Mouse (Mus musculus) hindbrain, embryonic 11.5 days (tissue): ENCODE measurements around the gene BC025446. TPM values are rescaled to one million over a fixed set of nuclear protein-coding genes. Genes with fewer than 3 reads are reported as not detected.

Experiments used
- ATAC-seq: fragments of 200-750 bp; cut with Nextera tagmentation; 2 replicates; pipeline ENCODE4 v1.8.0; 2017; ENCODE audit warnings: mild to moderate bottlenecking, moderate TSS enrichment, moderate library complexity; ENCODE audit not compliant: low FRiP score
- DNase-seq: peaks from one replicate; pipeline ENCODE4 v3.0.0-alpha.2; 2015; ENCODE audit warnings: low spot score
- H3K27ac ChIP-seq: fragments of 300-500 bp; sonication (generic); 2 replicates; pipeline ENCODE4 v1.5.1; 2014; ENCODE audit warnings: mild to moderate bottlenecking, low read depth, low read length
- H3K27me3 ChIP-seq: fragments of 300-500 bp; sonication (generic); 2 replicates; pipeline ENCODE4 v1.6.1; 2014; ENCODE audit warnings: mild to moderate bottlenecking, low read length, moderate library complexity, mixed read lengths; ENCODE audit not compliant: control insufficient read depth, insufficient read depth
- H3K36me3 ChIP-seq: fragments of 300-500 bp; sonication (generic); 2 replicates; pipeline ENCODE4 v1.6.1; 2014; ENCODE audit warnings: mild to moderate bottlenecking, low read length, moderate library complexity, mixed read lengths; ENCODE audit not compliant: control insufficient read depth, insufficient read depth
- H3K4me1 ChIP-seq: fragments of 300-500 bp; sonication (generic); replicated peaks from 2 replicates; pipeline ENCODE4 v1.6.1; 2014; ENCODE audit warnings: low read length, mixed read lengths; ENCODE audit not compliant: control insufficient read depth, insufficient read depth
- H3K4me2 ChIP-seq: fragments of 300-500 bp; sonication (generic); replicated peaks from 2 replicates; pipeline ENCODE4 v1.6.1; 2014; ENCODE audit warnings: mild to moderate bottlenecking, low read depth, low read length
- H3K4me3 ChIP-seq: fragments of 300-500 bp; sonication (generic); 2 replicates; pipeline ENCODE4 v1.5.1; 2014; ENCODE audit warnings: low read depth, low read length
- H3K9ac ChIP-seq: fragments of 300-500 bp; sonication (generic); 2 replicates; pipeline ENCODE4 v1.6.1; 2014; ENCODE audit warnings: low read depth, low read length
- H3K9me3 ChIP-seq: fragments of 300-500 bp; sonication (generic); 2 replicates; pipeline ENCODE4 v1.6.1; 2016; ENCODE audit warnings: low read length; ENCODE audit not compliant: control insufficient read depth
- WGBS: fragments of 180-500 bp; shearing (Covaris S2); extraction: QIAGEN DNeasy Blood & Tissue Kit; methylation state at CpG from one replicate; pipeline ENCODE4 v1.1.7; 2014; 5-methylcytosine and 5-hydroxymethylcytosine counted together
- polyA plus RNA-seq: library from polyadenylated mRNA; unstranded; fragments of >200 nt; fragmentation: Nextera tagmentation; extraction: Ambion mirVana; gene quantifications from 2 replicates; pipeline ENCODE4 v1.2.1, GENCODE M21; 2014

Gene BC025446
- polyA plus RNA-seq, 1 experiment from 2014 or later = not detected

GRCm38 (mm10) chr15:75271426-75271825, 55.2 kb downstream of the BC025446 start:
- Histone ChIP-seq H3K36me3 (no peaks in the 10 kb centered on the region), H3K27ac (no peak overlapping the region), H3K4me1 (no peaks in the 10 kb centered on the region), H3K27me3 (no peaks in the 10 kb centered on the region), H3K4me3 (no peak overlapping the region), H3K4me2 (no peak overlapping the region), H3K9ac (no peak overlapping the region), H3K9me3 (no peaks in the 10 kb centered on the region)
- 77% methylated on average over 1 of the region's 1 CpGs for WGBS
- no peak for DNase-seq
- no peak for ATAC-seq

GRCm38 (mm10) chr15:75271891-75272290, 55.7 kb downstream of the BC025446 start:
- no peaks in the 10 kb centered on the region for H3K27me3 ChIP-seq
- no peak overlapping the region for H3K4me3 ChIP-seq
- H3K4me2 ChIP-seq = no peak overlapping the region
- no peak for DNase-seq
- no peaks in the 10 kb centered on the region for H3K36me3 ChIP-seq
- no peaks in the 10 kb centered on the region for H3K4me1 ChIP-seq
- no peak overlapping the region for H3K9ac ChIP-seq
- no peaks in the 10 kb centered on the region for H3K9me3 ChIP-seq
- H3K27ac ChIP-seq = no peak overlapping the region
- WGBS = 74% methylated on average over 3 of the region's 3 CpGs
- no peak for ATAC-seq

Other genes starting within 250 kb of the BC025446 start
- not detected in 2 replicates for gene Ly6i, start 232.9 kb upstream of the BC025446 start, polyA plus RNA-seq
- 0.38 and 0.43 TPM in 2 replicates for gene Ly6a, start 218.3 kb upstream of the BC025446 start, polyA plus RNA-seq
- gene Ly6c1, start 167.5 kb upstream of the BC025446 start, polyA plus RNA-seq = 1.1 and 2.0 TPM in 2 replicates
- gene Ly6c2, start 104.4 kb upstream of the BC025446 start, polyA plus RNA-seq = not detected in 2 replicates
- gene Ly6g, start 61.1 kb upstream of the BC025446 start, polyA plus RNA-seq = not detected in 2 replicates
- not detected in 2 replicates for gene Ly6f, start 52.0 kb downstream of the BC025446 start, polyA plus RNA-seq